Mouse (Mus musculus) kidney, adult 2 months (tissue): ENCODE data around the gene Nup50. TPM values are rescaled to one million over a fixed set of nuclear protein-coding genes. Genes with fewer than 3 reads are reported as not detected.
A peak's percentile ranks its signal among the peaks of the same experiment; 100 is the strongest.

Experiments used
- DNase-seq: peaks from one replicate; pipeline ENCODE4 v3.0.0; 2021
- H3K27ac ChIP-seq: fragments of 200-500 bp; 2 replicates; pipeline ENCODE4 v1.5.1; 2012; ENCODE audit warnings: low read depth, low read length, control low read depth, inconsistent platforms; ENCODE audit not compliant: insufficient read depth
- H3K27me3 ChIP-seq: fragments of 200-500 bp; replicated peaks from 2 replicates; pipeline ENCODE4 v1.6.1; 2012; ENCODE audit warnings: mild to moderate bottlenecking, moderate library complexity, low read length, inconsistent platforms; ENCODE audit not compliant: control insufficient read depth, insufficient read depth
- H3K36me3 ChIP-seq: fragments of 200-500 bp; 2 replicates; pipeline ENCODE4 v1.6.1; 2012; ENCODE audit warnings: mild to moderate bottlenecking, moderate library complexity, low read length, inconsistent platforms; ENCODE audit not compliant: control insufficient read depth, insufficient read depth
- H3K4me1 ChIP-seq: fragments of 200-500 bp; 2 replicates; pipeline ENCODE4 v1.6.1; 2011; ENCODE audit warnings: low read length; ENCODE audit not compliant: control insufficient read depth, insufficient read depth
- H3K4me3 ChIP-seq: fragments of 200-500 bp; 2 replicates; pipeline ENCODE4 v1.5.1; 2011; ENCODE audit warnings: mild to moderate bottlenecking, low read depth, low read length, control low read depth; ENCODE audit not compliant: insufficient read depth
- CTCF ChIP-seq: fragments of 200-500 bp; conservative IDR thresholded peaks from 2 replicates; pipeline ENCODE4 v1.5.1; 2011; ENCODE audit warnings: low read depth, mild to moderate bottlenecking, control low read depth, low read length, moderate library complexity, mixed read lengths; ENCODE audit not compliant: insufficient read depth, insufficient read length
- POLR2A ChIP-seq: fragments of 200-500 bp; IDR thresholded peaks from one replicate; pipeline ENCODE4 v1.6.1; 2011; ENCODE audit warnings: low read depth, low read length, control low read depth
- WGBS: fragments of 180-500 bp; shearing (Covaris S2); methylation state at CpG from one replicate; pipeline ENCODE4 v1.1.7; 2018; 5-methylcytosine and 5-hydroxymethylcytosine counted together
- polyA plus RNA-seq: library from polyadenylated mRNA; depleted of rRNA; stranded (reverse); fragments of >200 nt; gene quantifications from 2 replicates; pipeline ENCODE4 v1.2.3, GENCODE M21; 2012

Nup50 gene
- polyA plus RNA-seq, 1 experiment = 11.4 TPM

DNA sequence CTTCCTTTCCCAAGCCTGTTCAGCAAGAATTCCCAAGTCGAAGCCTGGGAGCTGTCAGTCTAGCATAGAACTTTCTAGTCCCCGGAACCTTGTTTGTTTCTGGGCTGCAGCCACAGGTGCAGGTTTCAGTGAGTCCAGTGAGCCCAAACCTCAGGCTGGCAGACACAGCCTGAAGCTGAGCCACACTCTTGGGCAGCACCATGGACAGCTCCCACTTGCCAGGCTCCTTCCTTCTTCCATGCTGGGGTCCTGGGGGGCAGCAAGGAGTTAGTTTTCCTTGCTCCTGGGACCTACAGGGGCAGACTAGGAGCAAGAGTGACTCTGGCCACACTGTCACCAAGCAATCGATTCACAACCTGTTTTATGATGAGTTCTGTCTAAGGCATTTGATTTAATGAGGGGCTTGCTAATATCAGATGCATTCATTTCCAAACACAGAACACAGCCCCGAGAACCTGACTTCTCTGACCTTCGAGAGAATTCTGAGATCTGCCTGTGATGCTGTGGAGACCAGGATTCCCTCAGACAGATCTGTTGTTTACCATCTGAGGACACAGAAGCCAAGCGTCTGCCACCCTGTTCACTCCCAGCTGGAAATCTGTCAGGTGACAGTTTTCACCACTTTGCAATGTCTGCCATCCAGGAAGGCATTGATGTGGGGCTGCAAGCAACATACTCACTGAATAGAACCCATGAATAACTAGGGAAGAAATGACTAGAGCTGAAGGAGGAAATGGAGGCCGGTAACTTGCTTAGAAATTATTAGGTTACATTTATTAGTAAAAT is 42.6 kb downstream of the Nup50 start:
- no peak overlapping the region for H3K27ac ChIP-seq
- no peaks in the 10 kb centered on the region for H3K4me1 ChIP-seq
- TF ChIP-seq POLR2A (no peak), CTCF (no peak)
- H3K36me3 ChIP-seq = no peaks in the 10 kb centered on the region
- peak; percentile 37 for DNase-seq
- no peak overlapping the region for H3K4me3 ChIP-seq
- WGBS = 64% methylated on average over 7 of the region's 7 CpGs
- no peaks in the 10 kb centered on the region for H3K27me3 ChIP-seq

GRCm38 (mm10) chr15:84968534-84968933 is 45.3 kb downstream of the Nup50 start:
- no peak overlapping the region for H3K4me3 ChIP-seq
- TF ChIP-seq POLR2A = no peak
- whole genome bisulfite sequencing = 75% methylated on average over 4 of the region's 4 CpGs

DNA sequence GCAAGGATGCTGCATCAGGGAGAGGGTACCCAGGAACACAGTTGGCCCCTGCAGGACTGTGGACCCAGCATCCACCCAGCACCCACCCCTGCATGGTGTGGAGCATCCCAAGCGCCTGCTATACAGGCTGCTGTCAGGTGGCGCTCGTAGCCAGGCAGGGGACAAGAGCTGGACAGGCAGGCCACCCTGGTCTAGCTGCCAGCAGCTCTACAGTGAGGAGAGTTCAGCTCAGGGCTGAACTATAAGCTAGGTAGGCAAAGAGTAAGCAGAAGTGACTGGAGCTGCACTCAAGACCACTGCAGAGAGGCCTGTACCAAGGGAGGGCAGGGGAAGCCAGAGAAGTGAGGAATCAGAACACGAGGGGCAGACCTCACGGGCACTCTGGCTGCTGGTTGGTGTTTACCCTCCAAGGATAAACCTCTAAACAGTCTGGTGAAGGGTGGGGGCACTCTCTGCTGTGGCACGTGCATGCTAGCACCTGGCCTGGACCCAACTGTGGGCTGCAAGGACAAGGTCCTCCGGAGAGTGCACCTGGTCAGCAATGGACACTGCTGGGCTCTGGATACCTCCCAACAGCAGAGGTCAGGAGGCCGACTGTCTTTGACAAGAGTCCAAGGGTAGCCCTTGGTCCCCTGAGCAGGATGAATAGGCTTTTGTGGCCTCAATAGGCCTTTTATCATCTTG is 49.8 kb downstream of the Nup50 start:
- Histone ChIP-seq H3K4me3 (no peak overlapping the region), H3K4me1 (peaks cover 9% of the 10 kb centered on the region), H3K27ac (no peak overlapping the region), H3K36me3 (no peaks in the 10 kb centered on the region), H3K27me3 (no peaks in the 10 kb centered on the region)
- TF ChIP-seq CTCF = no peak
- no peak for TF ChIP-seq POLR2A
- DNase-seq = peak; percentile 91
- WGBS = 59% methylated on average over 8 of the region's 8 CpGs

More at GRCm38 (mm10) chr15:84968534-84968933, 45.3 kb downstream of the Nup50 start:
- Histone ChIP-seq H3K36me3 (no peaks in the 10 kb centered on the region), H3K27ac (no peak overlapping the region), H3K27me3 (no peaks in the 10 kb centered on the region), H3K4me1 (peaks cover 7% of the 10 kb centered on the region)
- DNase-seq = no peak

- Histone ChIP-seq H3K27ac (no peak overlapping the region), H3K4me1 (peaks cover 9% of the 10 kb centered on the region), H3K36me3 (no peaks in the 10 kb centered on the region), H3K4me3 (no peak overlapping the region), H3K27me3 (no peaks in the 10 kb centered on the region)
- WGBS = 39% methylated on average over 3 of the region's 3 CpGs
- TF ChIP-seq CTCF = no peak
- DNase-seq = no peak
These were observed 50.3 kb downstream of the Nup50 start for GRCm38 (mm10) chr15:84973544-84973871.

DNA sequence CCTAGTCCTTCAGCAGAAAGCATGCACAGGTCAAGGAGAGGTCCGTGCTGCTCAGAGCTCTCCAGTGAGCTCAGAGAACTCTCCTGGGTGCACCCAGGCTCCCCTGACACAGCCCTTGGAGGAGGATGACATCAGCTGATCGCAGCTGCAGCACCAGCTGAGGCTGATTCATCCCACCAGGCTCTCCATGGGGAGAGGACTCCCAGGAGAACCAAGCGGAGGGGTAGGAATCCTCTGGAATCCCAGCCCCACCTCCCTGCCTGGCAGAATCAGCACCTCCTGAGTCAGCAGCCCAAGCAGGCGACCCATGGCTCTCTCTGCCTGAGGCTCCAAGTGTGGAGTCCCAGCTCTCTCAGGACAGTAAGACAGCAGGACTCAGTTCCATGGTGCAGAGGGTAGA is 52.5 kb downstream of the Nup50 start:
- no peak overlapping the region for H3K27ac ChIP-seq
- no peak for TF ChIP-seq POLR2A
- no peak for TF ChIP-seq CTCF
- no peaks in the 10 kb centered on the region for H3K27me3 ChIP-seq
- H3K4me3 ChIP-seq = no peak overlapping the region
- WGBS = 38% methylated on average over 4 of the region's 4 CpGs
- H3K4me1 ChIP-seq = peaks cover 9% of the 10 kb centered on the region
- H3K36me3 ChIP-seq = no peaks in the 10 kb centered on the region
- peak; percentile 55 for DNase-seq

DNA sequence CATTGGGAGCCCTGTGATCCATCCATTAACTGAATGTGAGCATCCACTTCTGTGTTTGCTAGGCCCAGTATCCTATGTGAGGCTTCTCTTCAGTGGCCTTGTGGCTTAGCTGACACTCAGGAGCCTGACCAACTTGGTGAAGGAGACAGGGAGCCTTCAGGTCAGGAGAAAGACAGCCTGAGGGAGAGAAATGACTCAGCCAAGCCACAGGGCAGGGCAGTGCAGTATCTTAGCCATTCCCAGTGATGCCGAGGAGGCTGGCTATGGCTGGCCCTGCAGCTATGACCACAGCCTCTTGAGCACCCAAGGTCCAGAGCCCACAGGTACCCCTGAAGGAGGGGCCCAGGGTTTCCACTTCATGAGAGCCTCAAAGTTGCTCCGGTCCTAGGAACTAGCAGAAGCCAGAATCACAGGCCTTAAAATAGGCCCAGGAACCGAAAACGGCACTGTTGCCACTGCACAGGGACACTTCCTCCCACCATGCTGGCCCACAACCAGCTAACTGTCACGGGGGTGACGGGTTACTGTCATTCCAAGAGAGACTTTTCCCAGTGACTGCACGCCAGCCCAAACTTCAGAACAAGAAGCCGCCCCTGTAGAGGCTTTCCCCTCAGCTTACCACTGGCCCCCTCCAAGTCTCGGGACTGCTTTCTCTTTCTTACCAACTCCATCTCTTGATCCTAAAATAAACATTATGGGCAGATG is 58.5 kb downstream of the Nup50 start:
- DNase-seq = peak; percentile 12

GRCm38 (mm10) chr15:84982888-84983287 is 59.7 kb downstream of the Nup50 start:
- no peak overlapping the region for H3K4me3 ChIP-seq
- no peaks in the 10 kb centered on the region for H3K27me3 ChIP-seq
- TF ChIP-seq CTCF (no peak), POLR2A (no peak)
- DNase-seq = no peak
- 74% methylated on average over 3 of the region's 3 CpGs for WGBS
- no peaks in the 10 kb centered on the region for H3K4me1 ChIP-seq
- H3K27ac ChIP-seq = no peak overlapping the region
- H3K36me3 ChIP-seq = no peaks in the 10 kb centered on the region

More for the DNA sequence above, 58.5 kb downstream of the Nup50 start:
- H3K27ac ChIP-seq = no peak overlapping the region
- no peaks in the 10 kb centered on the region for H3K4me1 ChIP-seq
- 69% methylated on average over 9 of the region's 9 CpGs for WGBS
- TF ChIP-seq CTCF (no peak), POLR2A (no peak)
- no peaks in the 10 kb centered on the region for H3K36me3 ChIP-seq
- H3K4me3 ChIP-seq = no peak overlapping the region
- H3K27me3 ChIP-seq = no peaks in the 10 kb centered on the region
